Mouse (Mus musculus): ENCODE measurements around the gene Klhl26. TPM values are rescaled to one million over a fixed set of nuclear protein-coding genes. Genes with fewer than 3 reads are reported as not detected.
A peak's percentile ranks its signal among the peaks of the same experiment; 100 is the strongest.

Gene Klhl26
- total RNA-seq, 2 experiments from 2014 or later = 43.7 to 44.4 TPM

- no peak for DNase-seq (ENCODE audit: low spot score in 2 of 2)
Observed at GRCm38 (mm10) chr8:70502540-70502939, 25.8 kb upstream of the Klhl26 start.

GRCm38 (mm10) chr8:70501820-70502529 is 25.2 kb upstream of the Klhl26 start:
- no peak for DNase-seq (ENCODE audit: low spot score in 2 of 2)

- DNase-seq (ENCODE audit: low spot score in 2 of 2) = no peak
Observed at GRCm38 (mm10) chr8:70500386-70501301, 23.9 kb upstream of the Klhl26 start.

- no peak for DNase-seq (ENCODE audit: low spot score in 2 of 2)
Observed at GRCm38 (mm10) chr8:70495771-70496062, 18.9 kb upstream of the Klhl26 start.

GRCm38 (mm10) chr8:70495001-70495770 is 18.4 kb upstream of the Klhl26 start:
- no peak for DNase-seq (ENCODE audit: low spot score in 2 of 2)

- DNase-seq (ENCODE audit: low spot score in 2 of 2) = no peak
Observed at GRCm38 (mm10) chr8:70494416-70494945, 17.7 kb upstream of the Klhl26 start.

GRCm38 (mm10) chr8:70493692-70494415 is 17.1 kb upstream of the Klhl26 start:
- DNase-seq (ENCODE audit: low spot score in 2 of 2) = no peak

GRCm38 (mm10) chr8:70492664-70493640 is 16.2 kb upstream of the Klhl26 start, which contains the start of gene Crlf1:
Gene Crlf1 (plus strand): TSS chr8:70493158.
- DNase-seq (ENCODE audit: low spot score in 2 of 2) = no peak

GRCm38 (mm10) chr8:70490880-70491495 is 14.2 kb upstream of the Klhl26 start:
- no peak for DNase-seq (ENCODE audit: low spot score in 2 of 2)

GRCm38 (mm10) chr8:70490061-70490879 is 13.5 kb upstream of the Klhl26 start:
- no peak for DNase-seq (ENCODE audit: low spot score in 2 of 2)

GRCm38 (mm10) chr8:70489576-70489975 is 12.8 kb upstream of the Klhl26 start:
- DNase-seq (ENCODE audit: low spot score in 2 of 2) = no peak

- DNase-seq (ENCODE audit: low spot score in 2 of 2) = no peak
Observed at GRCm38 (mm10) chr8:70488931-70489470, 12.2 kb upstream of the Klhl26 start.

- DNase-seq (ENCODE audit: low spot score in 2 of 2) = no peak
Observed at GRCm38 (mm10) chr8:70487993-70488796, 11.4 kb upstream of the Klhl26 start.

- peak; percentile 67 to 75 for DNase-seq (ENCODE audit: low spot score in 2 of 2)
Observed at GRCm38 (mm10) chr8:70486941-70487520, 10.3 kb upstream of the Klhl26 start, which contains the start of gene Tmem59l. Gene Tmem59l (minus strand): TSS chr8:70487358.

- DNase-seq (ENCODE audit: low spot score in 2 of 2) = no peak
Observed at GRCm38 (mm10) chr8:70486191-70486681, 9.5 kb upstream of the Klhl26 start.

GRCm38 (mm10) chr8:70482943-70483342 is 6.2 kb upstream of the Klhl26 start:
- no peak for DNase-seq (ENCODE audit: low spot score in 2 of 2)

All from left cerebral cortex, adult 18-20 months (tissue).